Comparison of ENCODE assay signal across 20 mouse cellular contexts in the genomic region with DNA sequence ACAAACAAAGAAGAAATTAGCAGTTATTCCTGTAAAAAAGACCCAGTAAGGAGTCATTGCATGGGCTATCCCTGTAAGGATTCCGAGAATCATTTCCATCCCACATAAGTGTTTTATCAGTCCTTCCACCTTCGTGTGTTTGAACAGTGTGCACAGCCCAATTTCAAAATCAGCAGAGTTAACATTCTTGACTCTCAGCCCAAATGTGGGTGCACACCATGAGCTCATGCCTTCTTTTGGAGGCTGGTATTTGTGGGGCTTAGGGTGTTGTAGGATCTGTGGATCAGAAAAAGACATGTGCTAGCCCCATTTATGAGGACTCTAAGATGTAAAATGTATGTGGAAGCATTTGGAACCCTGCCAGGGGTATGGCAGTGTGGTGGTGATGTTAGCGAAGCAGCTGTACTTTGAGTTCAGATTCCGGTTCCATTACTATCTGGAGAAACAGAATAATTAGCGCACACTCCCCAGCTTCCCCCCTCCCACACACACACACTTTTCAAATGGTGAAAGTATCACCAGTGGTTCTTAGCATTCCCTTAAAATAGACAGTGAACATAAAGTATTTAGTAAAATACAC. TPM values are rescaled to one million over a fixed set of nuclear protein-coding genes. Genes with fewer than 3 reads are reported as not detected.
DNase-seq lines count a peak whose midpoint lies in the region; ATAC-seq lines count a peak whose summit lies in the region.
"Had no signal": no experiment of that assay in that cellular context is flagged by ENCODE, and none has a peak within 500 bp of the region (broad histone marks: within the 10 kb centered on the region; RNA-seq: fewer than 3 reads in every experiment).

No protein-coding gene starts in this region.

- no peaks in the 10 kb centered on the region for H3K36me3 ChIP-seq in forebrain, embryonic 14.5 days (ENCODE audit: control insufficient read depth, insufficient read depth, low read length)
- no peaks in the 10 kb centered on the region for H3K36me3 ChIP-seq in forebrain, embryonic 12.5 days (replicated peaks)
- no peaks in the 10 kb centered on the region for H3K36me3 ChIP-seq in lung, embryonic 16.5 days (ENCODE audit: control insufficient read depth, insufficient read depth, low read length)

- no peak overlapping the region for H3K4me3 ChIP-seq in forebrain, embryonic 14.5 days (ENCODE audit: low read depth, low read length)
- H3K4me3 ChIP-seq in forebrain, embryonic 12.5 days (replicated peaks) = no peak overlapping the region
- H3K4me3 ChIP-seq in lung, embryonic 16.5 days (ENCODE audit: low read length) = no peak overlapping the region
- H3K4me3 ChIP-seq: gastrocnemius, adult 2 months; heart, adult 2 months had no signal

- ATAC-seq in forebrain, embryonic 14.5 days = no peak
- no peak for ATAC-seq in forebrain, embryonic 12.5 days (ENCODE audit: low FRiP score)
- ATAC-seq in lung, embryonic 16.5 days (ENCODE audit: low read depth) = peak; percentile 83

- H3K4me2 ChIP-seq in forebrain, embryonic 14.5 days (ENCODE audit: low read length) = no peak overlapping the region
- H3K4me2 ChIP-seq in forebrain, embryonic 12.5 days = no peak overlapping the region
- no peak overlapping the region for H3K4me2 ChIP-seq in lung, embryonic 16.5 days (ENCODE audit: low read depth, low read length)

- no peaks in the 10 kb centered on the region for H3K9me3 ChIP-seq in forebrain, embryonic 14.5 days (replicated peaks; ENCODE audit: control insufficient read depth, low read length)
- H3K9me3 ChIP-seq in forebrain, embryonic 12.5 days = no peaks in the 10 kb centered on the region
- no peaks in the 10 kb centered on the region for H3K9me3 ChIP-seq in lung, embryonic 16.5 days (ENCODE audit: control insufficient read depth, low read length)

- no peak overlapping the region for H3K27ac ChIP-seq in forebrain, embryonic 14.5 days (ENCODE audit: low read depth, low read length)
- H3K27ac ChIP-seq in forebrain, embryonic 12.5 days = no peak overlapping the region
- H3K27ac ChIP-seq in lung, embryonic 16.5 days (ENCODE audit: low read length) = no peak overlapping the region
- H3K27ac ChIP-seq: gastrocnemius, adult 2 months; heart, adult 2 months; liver, embryonic 14.5 days had no signal

- H3K27me3 ChIP-seq in forebrain, embryonic 14.5 days (replicated peaks; ENCODE audit: control insufficient read depth, insufficient read depth, low read length) = no peaks in the 10 kb centered on the region
- H3K27me3 ChIP-seq in forebrain, embryonic 12.5 days = no peaks in the 10 kb centered on the region
- no peaks in the 10 kb centered on the region for H3K27me3 ChIP-seq in lung, embryonic 16.5 days (ENCODE audit: control insufficient read depth, insufficient read depth, low read depth, low read length)
- H3K27me3 ChIP-seq: CH12.LX had no signal

- no peaks in the 10 kb centered on the region for H3K4me1 ChIP-seq in forebrain, embryonic 14.5 days (ENCODE audit: control insufficient read depth, insufficient read depth, low read length)
- H3K4me1 ChIP-seq in forebrain, embryonic 12.5 days = no peaks in the 10 kb centered on the region
- no peaks in the 10 kb centered on the region; the same call in 1 of the 2 replicates for H3K4me1 ChIP-seq in lung, embryonic 16.5 days (replicated peaks; ENCODE audit: control insufficient read depth, insufficient read depth, low read length)

- DNase-seq in forebrain, embryonic 14.5 days (ENCODE audit: low spot score) = peak; percentile 26
- DNase-seq in layer of hippocampus, adult 11-12 months (ENCODE audit: low spot score) = peak; percentile 12
- no peak for DNase-seq in layer of hippocampus, postnatal 14 days (ENCODE audit: low spot score in 2 of 2)
- peak; percentile 17 for DNase-seq in adipocyte (ENCODE audit: low spot score)
- no peak for DNase-seq in cerebellum, postnatal 25 days
- DNase-seq in thymus, postnatal 0 days (ENCODE audit: low spot score) = no peak
- DNase-seq: adrenal gland, postnatal 14 days; cerebellum, adult 9-11 months; gastrocnemius, adult 2 months; kidney, adult 8-10 months; kidney, postnatal 36 days; left cerebral cortex, postnatal 4 days; thymus, adult 18-20 months had no signal

- 66% methylated on average over 5 of the region's 5 CpGs for WGBS in forebrain, embryonic 14.5 days
- 83% methylated on average over 5 of the region's 5 CpGs for WGBS in forebrain, embryonic 12.5 days
- 33% methylated on average over 5 of the region's 5 CpGs for WGBS in lung, embryonic 16.5 days

- no peak overlapping the region for H3K9ac ChIP-seq in forebrain, embryonic 14.5 days (ENCODE audit: low read length)
- no peak overlapping the region for H3K9ac ChIP-seq in forebrain, embryonic 12.5 days
- no peak overlapping the region for H3K9ac ChIP-seq in lung, embryonic 16.5 days (ENCODE audit: low read length)
- H3K9ac ChIP-seq: liver, embryonic 14.5 days had no signal

RNA-seq across cellular contexts. Expression of gene Trp63, which starts 9.6 kb away (rescaled TPM):
- polyA plus RNA-seq in forebrain, embryonic 14.5 days (2014; fragmentation: Nextera tagmentation; extraction: Ambion mirVana) = 0.04 and 0.11 TPM in 2 replicates
- 1.2 and 1.6 TPM in 2 replicates for polyA plus RNA-seq in forebrain, embryonic 12.5 days (2016; fragmentation: Nextera tagmentation; extraction: Ambion mirVana)
- total RNA-seq in layer of hippocampus, postnatal 14 days (2021) = 1 to 10 TPM in 1 of 2 experiments, under 1 TPM in 1; 0.83 to 1.2 TPM
- polyA plus RNA-seq in lung, embryonic 16.5 days (2015; fragmentation: Nextera tagmentation; extraction: Ambion mirVana) = 1.8 and 3.4 TPM in 2 replicates
- polyA plus RNA-seq in thymus, postnatal 0 days (2015; fragmentation: Nextera tagmentation; extraction: Ambion mirVana) = 20.5 and 21.6 TPM in 2 replicates
- total RNA-seq: hematopoietic stem cell, adult 5-6 weeks; megakaryocyte, adult 5-6 weeks had no signal

Comparison
In these comparisons a context has a peak if more than half of its experiments do, and no peak if none do; other contexts are left out.
1. DNase-seq: peak in forebrain, embryonic 14.5 days (single experiment), layer of hippocampus, adult 11-12 months (single experiment) and adipocyte (single experiment); none in layer of hippocampus, postnatal 14 days (0 of 2), cerebellum, postnatal 25 days (0 of 2) and thymus, postnatal 0 days (single experiment).